Mouse (Mus musculus) forebrain, embryonic 14.5 days (tissue): ENCODE data around the gene Hspb2. TPM values are rescaled to one million over a fixed set of nuclear protein-coding genes. Genes with fewer than 3 reads are reported as not detected.
A peak's percentile ranks its signal among the peaks of the same experiment; 100 is the strongest.

Experiments used
- ATAC-seq: fragments of 200-750 bp; cut with Nextera tagmentation; 2 replicates; pipeline ENCODE4 v1.8.0; 2017; ENCODE audit warnings: mild to moderate bottlenecking, moderate library complexity
- DNase-seq: peaks from one replicate; pipeline ENCODE4 v3.0.0-alpha.2; 2015; ENCODE audit warnings: low spot score
- H3K27ac ChIP-seq: fragments of 300-500 bp; sonication (generic); 2 replicates; pipeline ENCODE4 v1.5.1; 2014; ENCODE audit warnings: low read depth, mild to moderate bottlenecking, control low read depth, low read length, moderate library complexity
- H3K27me3 ChIP-seq: fragments of 300-500 bp; sonication (generic); replicated peaks from 2 replicates; pipeline ENCODE4 v1.6.1; 2014; ENCODE audit warnings: low read length, control low read depth, mixed read lengths; ENCODE audit not compliant: control insufficient read depth, insufficient read depth
- H3K36me3 ChIP-seq: fragments of 300-500 bp; sonication (generic); 2 replicates; pipeline ENCODE4 v1.6.1; 2014; ENCODE audit warnings: low read length, control low read depth; ENCODE audit not compliant: control insufficient read depth, insufficient read depth
- H3K4me1 ChIP-seq: fragments of 300-500 bp; sonication (generic); 2 replicates; pipeline ENCODE4 v1.6.1; 2014; ENCODE audit warnings: antibody characterized with exemption, low read length, control low read depth; ENCODE audit not compliant: control insufficient read depth, insufficient read depth
- H3K4me2 ChIP-seq: fragments of 300-500 bp; sonication (generic); 2 replicates; pipeline ENCODE4 v1.6.1; 2014; ENCODE audit warnings: mild to moderate bottlenecking, control low read depth, low read length
- H3K4me3 ChIP-seq: fragments of 300-500 bp; sonication (generic); 2 replicates; pipeline ENCODE4 v1.5.1; 2014; ENCODE audit warnings: low read depth, low read length, control low read depth
- H3K9ac ChIP-seq: fragments of 300-500 bp; sonication (generic); 2 replicates; pipeline ENCODE4 v1.6.1; 2014; ENCODE audit warnings: mild to moderate bottlenecking, low read length, control low read depth, moderate library complexity
- H3K9me3 ChIP-seq: fragments of 300-500 bp; sonication (generic); replicated peaks from 2 replicates; pipeline ENCODE4 v1.6.1; 2016; ENCODE audit warnings: low read length, control low read depth, mixed read lengths; ENCODE audit not compliant: control insufficient read depth
- WGBS: fragments of 180-500 bp; shearing (Covaris S2); extraction: QIAGEN DNeasy Blood & Tissue Kit; methylation state at CpG from one replicate; pipeline ENCODE4 v1.1.7; 2014; 5-methylcytosine and 5-hydroxymethylcytosine counted together
- polyA plus RNA-seq: library from polyadenylated mRNA; unstranded; fragments of >200 nt; fragmentation: Nextera tagmentation; extraction: Ambion mirVana; gene quantifications from 2 replicates; pipeline ENCODE4 v1.2.1, GENCODE M21; 2014

Hspb2 gene
- polyA plus RNA-seq, 1 experiment from 2014 or later, result 0.70 TPM

DNA sequence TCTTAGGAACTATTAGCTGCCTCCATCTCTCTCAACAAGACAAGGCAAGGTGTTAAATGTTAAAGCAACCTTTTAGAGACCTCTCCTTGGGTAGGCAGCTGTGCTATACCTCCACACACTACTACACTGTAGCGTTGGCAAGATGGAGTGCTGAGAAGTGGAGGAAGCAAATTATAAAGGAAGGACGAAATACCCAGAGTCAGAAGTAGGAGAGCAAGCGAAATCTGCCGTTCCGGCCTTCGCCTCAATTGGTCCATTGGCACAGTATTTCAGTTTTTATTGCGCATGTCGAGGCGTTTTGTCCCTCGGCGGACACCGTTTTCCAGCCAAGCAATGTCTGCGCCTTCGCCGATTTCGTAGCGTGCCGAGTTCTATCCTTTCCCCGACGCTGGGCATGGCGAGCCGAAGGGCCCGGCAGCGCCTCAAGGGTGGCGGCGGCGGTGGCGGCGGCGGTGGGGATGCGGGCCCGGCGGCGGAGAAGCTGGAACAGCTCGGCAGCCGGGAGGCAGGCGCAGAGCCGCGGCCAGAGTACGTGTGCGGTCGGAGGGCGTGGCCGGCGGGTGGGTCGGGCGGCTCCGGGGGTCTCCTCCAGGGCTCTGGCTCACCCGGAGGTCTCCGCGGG, 22.9 kb upstream of the Hspb2 start, which contains the start of the genes Alg9 and 1110032A03Rik:
Gene Alg9 (plus strand): TSS at position 29 of the 622 bp plus-strand sequence.
Gene 1110032A03Rik (minus strand): TSS at position 530 of the 622 bp plus-strand sequence.
- H3K36me3 ChIP-seq, result peaks cover 23% of the 10 kb centered on the region
- DNase-seq (peak; percentile 91), ATAC-seq (peak; percentile 89)
- H3K9me3 ChIP-seq, result no peaks in the 10 kb centered on the region
- under 1% methylated on average over 51 of the region's 51 CpGs for WGBS
- H3K9ac ChIP-seq, result peak within 1 kb of the TSS; percentile 93
- H3K27ac ChIP-seq, result peak within 1 kb of the TSS; percentile 85
- H3K27me3 ChIP-seq, result no peaks in the 10 kb centered on the region
- peak within 1 kb of the TSS; percentile 83 for H3K4me3 ChIP-seq
- peak within 1 kb of the TSS; percentile 81 for H3K4me2 ChIP-seq
- peaks cover 12% of the 10 kb centered on the region; the same call in 1 of the 2 replicates for H3K4me1 ChIP-seq

DNA sequence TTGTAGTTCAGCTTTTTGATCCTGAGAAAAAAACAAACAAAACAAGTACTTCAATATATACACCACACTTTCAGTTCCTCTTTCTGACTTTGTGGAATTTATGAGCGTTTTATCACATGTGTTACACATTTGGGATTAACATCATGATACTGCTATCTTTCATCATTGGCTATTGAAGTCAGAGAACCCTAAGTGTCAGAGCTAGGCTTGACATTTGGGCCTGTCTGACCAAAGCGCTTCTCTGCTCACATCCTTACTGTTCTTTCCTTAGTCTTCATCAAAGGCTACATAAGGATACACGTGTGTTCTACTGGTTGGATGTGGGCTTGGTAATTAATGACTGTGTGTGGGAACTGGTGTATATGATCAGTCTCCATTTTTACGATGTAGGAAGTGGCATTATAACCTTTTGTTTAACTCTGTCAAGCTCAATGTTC, 21.9 kb upstream of the Hspb2 start:
- Histone ChIP-seq H3K36me3 (peaks cover 13% of the 10 kb centered on the region), H3K4me3 (no peak overlapping the region), H3K4me1 (peaks cover 12% of the 10 kb centered on the region; the same call in 1 of the 2 replicates), H3K9me3 (no peaks in the 10 kb centered on the region), H3K27ac (no peak overlapping the region), H3K27me3 (no peaks in the 10 kb centered on the region), H3K4me2 (peak overlapping the region; percentile 81), H3K9ac (peak overlapping the region; percentile 10; the same call in 1 of the 2 replicates)
- no peak for DNase-seq
- ATAC-seq, result no peak
- WGBS, result 82% methylated on average over 4 of the region's 4 CpGs

DNA sequence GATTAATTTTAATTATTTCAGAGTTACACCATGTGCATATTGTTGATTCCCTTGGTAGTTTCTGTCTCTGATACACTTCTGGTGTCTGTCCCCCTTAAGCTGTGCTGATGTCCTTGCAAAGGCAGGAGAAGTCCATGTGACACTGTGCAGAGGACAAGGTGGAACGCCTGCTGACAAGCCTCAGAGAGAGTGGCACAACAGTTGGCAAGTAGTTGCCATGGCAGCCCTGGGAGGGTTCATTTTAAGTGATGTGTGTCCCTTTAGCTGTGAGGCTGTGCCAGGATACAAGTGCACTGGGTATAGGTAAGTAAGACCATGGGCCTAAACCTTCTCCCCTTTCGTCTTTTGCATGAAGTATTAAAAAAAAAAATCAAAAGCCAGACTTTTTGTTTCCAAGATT, 17.9 kb upstream of the Hspb2 start:
- Histone ChIP-seq H3K4me2 (no peak overlapping the region), H3K4me1 (peaks cover 9% of the 10 kb centered on the region; the same call in 1 of the 2 replicates), H3K36me3 (peaks cover 10% of the 10 kb centered on the region; the same call in 1 of the 2 replicates), H3K9ac (no peak overlapping the region), H3K9me3 (no peaks in the 10 kb centered on the region), H3K27ac (no peak overlapping the region), H3K4me3 (no peak overlapping the region), H3K27me3 (no peaks in the 10 kb centered on the region)
- no peak for ATAC-seq
- DNase-seq, result no peak
- WGBS, result 80% methylated on average over 2 of the region's 2 CpGs

DNA sequence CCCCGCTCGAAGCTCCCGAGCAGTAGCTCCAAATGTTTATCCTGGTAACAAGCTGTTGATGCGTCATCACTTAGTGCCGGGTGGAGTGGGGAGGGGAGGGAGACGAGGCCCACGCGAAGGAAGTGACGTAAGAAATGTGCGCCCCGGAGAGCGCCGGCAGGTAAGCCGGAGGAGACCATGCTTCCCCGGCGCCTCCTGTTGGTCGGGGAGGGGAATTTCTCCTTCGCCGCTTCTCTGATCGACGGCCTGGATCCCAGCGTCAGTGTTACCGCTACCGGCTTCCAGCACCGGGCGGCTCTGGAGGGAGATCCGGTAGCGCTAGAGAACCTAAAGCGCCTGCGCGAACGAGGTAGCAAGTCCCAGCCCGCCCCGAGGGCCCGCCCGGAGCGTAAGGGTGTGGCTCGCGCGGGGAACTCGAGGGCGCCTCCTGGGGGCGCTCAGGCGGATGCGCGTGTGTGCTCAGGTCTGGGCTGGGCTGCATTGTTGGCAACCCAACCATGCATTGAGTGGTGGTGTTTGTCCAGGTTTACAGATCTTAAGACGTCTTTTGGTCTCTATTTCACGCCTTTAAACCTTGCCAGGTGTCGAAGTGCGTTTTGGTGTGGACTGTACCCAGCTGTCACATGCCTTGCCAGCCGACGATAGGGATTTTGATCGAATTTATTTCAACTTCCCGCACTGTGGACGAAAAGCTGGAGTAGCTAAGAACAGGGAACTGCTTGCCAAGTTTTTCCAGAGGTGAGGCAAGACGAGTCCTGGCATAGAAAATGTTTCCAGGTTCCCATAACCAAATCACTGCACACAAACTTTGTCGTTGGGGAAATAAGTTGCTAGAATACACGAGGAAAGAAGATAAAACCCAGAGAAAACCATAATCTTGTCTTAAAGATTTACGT, 16.2 kb upstream of the Hspb2 start, which contains the start of gene Fdxacb1:
Gene Fdxacb1 (plus strand): TSS at position 130 of the 896 bp plus-strand sequence.
- H3K36me3 ChIP-seq, result peaks cover 10% of the 10 kb centered on the region; the same call in 1 of the 2 replicates
- ATAC-seq (peak; percentile 98), DNase-seq (peak; percentile 99)
- WGBS, result 4% methylated on average over 59 of the region's 59 CpGs
- H3K4me2 ChIP-seq, result peak within 1 kb of the TSS; percentile 73
- no peaks in the 10 kb centered on the region for H3K9me3 ChIP-seq
- no peaks in the 10 kb centered on the region for H3K27me3 ChIP-seq
- 0 out of 2 replicates have a peak, but pooled peaks cover 2% of the 10 kb centered on the region for H3K4me1 ChIP-seq
- H3K4me3 ChIP-seq, result peak within 1 kb of the TSS; percentile 59
- peak within 1 kb of the TSS; percentile 85 for H3K27ac ChIP-seq
- H3K9ac ChIP-seq, result peak within 1 kb of the TSS; percentile 69

DNA sequence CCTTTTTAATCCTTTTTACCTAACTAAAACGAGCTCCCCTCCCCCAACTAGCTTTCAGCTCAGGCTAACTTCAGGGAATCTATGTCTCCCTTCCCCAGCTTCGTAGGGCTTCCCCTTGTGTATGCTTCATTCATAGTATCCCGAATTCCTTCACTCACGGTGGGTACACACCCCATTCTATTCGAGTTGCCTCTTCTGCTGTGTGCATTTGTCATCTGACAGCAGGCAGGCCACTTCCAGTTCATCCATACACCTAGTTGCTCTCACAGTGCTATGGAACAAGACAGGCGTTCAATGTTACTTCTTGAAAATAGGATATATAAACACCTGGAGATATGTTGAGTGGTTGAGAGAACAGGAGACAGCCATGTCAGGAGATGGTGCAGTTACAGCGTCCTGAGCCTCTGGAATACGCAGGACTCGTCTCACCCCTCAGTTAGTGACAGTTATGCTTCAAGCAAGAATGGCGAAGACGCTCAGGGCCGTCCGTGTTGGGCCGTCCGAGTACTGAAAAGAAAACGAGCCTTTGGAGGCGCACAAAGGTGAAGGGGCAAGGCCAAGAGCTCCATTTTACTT, 15.5 kb upstream of the Hspb2 start:
- Histone ChIP-seq H3K4me1 (0 out of 2 replicates have a peak, but pooled peaks cover 2% of the 10 kb centered on the region), H3K9me3 (no peaks in the 10 kb centered on the region), H3K27ac (peak overlapping the region; percentile 67), H3K36me3 (peaks cover 10% of the 10 kb centered on the region; the same call in 1 of the 2 replicates), H3K27me3 (no peaks in the 10 kb centered on the region), H3K9ac (peak overlapping the region; percentile 67), H3K4me2 (peak overlapping the region; percentile 73), H3K4me3 (peak overlapping the region; percentile 59)
- DNase-seq (no peak), ATAC-seq (no peak; the same call in 1 of the 2 replicates)
- 7% methylated on average over 17 of the region's 17 CpGs for WGBS

DNA sequence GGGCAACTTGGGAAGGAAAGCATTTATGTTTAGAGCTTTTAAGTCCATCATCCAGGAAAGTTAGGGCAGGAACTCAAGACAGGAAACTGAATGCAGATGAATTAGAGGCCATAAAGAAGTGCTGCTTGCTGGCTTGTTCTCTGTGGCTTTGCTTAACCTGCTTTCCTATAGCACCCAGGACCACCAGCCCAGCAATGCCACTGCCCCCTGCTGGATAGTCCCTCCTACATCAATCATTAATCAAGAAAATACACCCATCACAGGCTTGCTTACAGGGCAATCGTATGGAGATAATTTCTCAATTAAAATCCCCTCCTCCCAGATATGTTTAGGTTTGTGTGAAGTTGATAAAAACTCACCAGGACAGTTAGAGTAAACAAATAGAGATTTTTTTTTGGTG, 11.2 kb upstream of the Hspb2 start:
- H3K36me3 ChIP-seq, result no peaks in the 10 kb centered on the region
- no peaks in the 10 kb centered on the region for H3K9me3 ChIP-seq
- no peak overlapping the region for H3K9ac ChIP-seq
- no peak for ATAC-seq
- H3K4me1 ChIP-seq, result 0 out of 2 replicates have a peak, but pooled peaks cover 2% of the 10 kb centered on the region
- no peaks in the 10 kb centered on the region for H3K27me3 ChIP-seq
- peak; percentile 54 for DNase-seq
- no peak overlapping the region for H3K4me3 ChIP-seq
- WGBS, result 71% methylated on average over 1 of the region's 1 CpGs
- H3K27ac ChIP-seq, result no peak overlapping the region
- no peak overlapping the region for H3K4me2 ChIP-seq

DNA sequence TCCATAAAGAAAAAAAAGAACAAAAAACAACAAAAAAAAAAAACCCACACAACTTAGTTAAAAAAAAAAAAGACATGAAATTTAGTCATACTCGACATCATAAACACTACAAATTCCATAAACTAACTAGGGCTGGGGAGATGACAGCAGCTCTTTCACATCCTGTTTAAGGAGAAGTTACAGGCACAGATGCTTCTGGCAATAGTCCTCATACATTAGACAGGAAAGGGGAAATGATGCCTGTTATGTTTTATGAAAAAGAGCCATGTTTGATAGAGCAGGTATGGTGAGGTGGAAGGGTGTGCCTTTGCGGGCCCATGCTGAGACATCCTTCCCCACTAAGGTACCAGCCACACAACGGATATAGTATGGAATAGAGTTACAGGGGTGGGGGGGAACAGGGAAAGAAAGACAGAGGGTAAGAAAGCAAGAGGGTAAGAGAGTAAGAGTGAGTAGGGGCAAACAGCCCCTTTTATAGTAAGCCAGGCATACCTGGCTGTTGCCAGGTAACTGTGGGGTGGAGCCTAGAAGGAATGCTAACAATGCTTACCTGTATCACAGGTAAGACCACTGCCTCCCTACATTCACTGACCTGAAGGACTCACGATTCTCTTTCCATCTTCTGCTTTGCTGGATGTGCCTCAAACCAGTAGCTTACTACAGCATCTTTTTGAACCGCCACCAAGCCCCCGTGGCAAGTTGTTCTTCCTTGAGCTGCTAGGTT, 9.5 kb upstream of the Hspb2 start:
- DNase-seq (no peak), ATAC-seq (no peak)
- Histone ChIP-seq H3K4me3 (no peak overlapping the region), H3K36me3 (no peaks in the 10 kb centered on the region), H3K4me1 (no peaks in the 10 kb centered on the region), H3K27me3 (no peaks in the 10 kb centered on the region), H3K4me2 (no peak overlapping the region), H3K9ac (no peak overlapping the region), H3K9me3 (no peaks in the 10 kb centered on the region), H3K27ac (no peak overlapping the region)
- 64% methylated on average over 6 of the region's 6 CpGs for WGBS

DNA sequence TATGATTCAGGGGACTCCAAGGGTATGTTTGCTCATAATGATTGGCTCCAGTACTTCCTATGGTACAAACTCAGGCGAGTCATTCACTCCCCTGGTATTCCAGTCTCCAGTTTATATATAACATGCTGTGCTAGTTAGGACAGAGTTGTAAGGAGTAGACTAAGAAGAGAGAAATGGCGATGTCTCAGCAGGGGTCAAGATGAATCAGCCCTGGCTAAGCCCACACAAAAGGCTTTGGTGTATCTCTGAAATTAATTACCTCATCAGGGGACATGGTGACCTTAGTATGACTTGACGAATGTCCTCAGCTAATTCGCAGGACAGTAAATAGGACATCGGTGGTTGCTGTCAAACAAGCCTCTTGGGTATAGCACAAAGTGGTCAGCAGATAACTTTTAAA, 4.6 kb upstream of the Hspb2 start:
- DNase-seq (no peak), ATAC-seq (no peak)
- H3K4me2 ChIP-seq, result no peak overlapping the region
- H3K27me3 ChIP-seq, result no peaks in the 10 kb centered on the region
- H3K9ac ChIP-seq, result no peak overlapping the region
- H3K4me1 ChIP-seq, result no peaks in the 10 kb centered on the region; the same call in 1 of the 2 replicates
- WGBS, result 38% methylated on average over 5 of the region's 5 CpGs
- H3K9me3 ChIP-seq, result no peaks in the 10 kb centered on the region
- H3K4me3 ChIP-seq, result no peak overlapping the region
- H3K27ac ChIP-seq, result no peak overlapping the region
- H3K36me3 ChIP-seq, result no peaks in the 10 kb centered on the region
